Mouse (Mus musculus): ENCODE data around the gene Tmem92. TPM values are rescaled to one million over a fixed set of nuclear protein-coding genes. Genes with fewer than 3 reads are reported as not detected.

Gene Tmem92
- total RNA-seq, 4 experiments from 2014 or later, result not detected

GRCm38 (mm10) chr11:94729565-94729964, 52.9 kb downstream of the Tmem92 start:
- no peak for DNase-seq (ENCODE audit: low spot score in 2 of 2)

DNA sequence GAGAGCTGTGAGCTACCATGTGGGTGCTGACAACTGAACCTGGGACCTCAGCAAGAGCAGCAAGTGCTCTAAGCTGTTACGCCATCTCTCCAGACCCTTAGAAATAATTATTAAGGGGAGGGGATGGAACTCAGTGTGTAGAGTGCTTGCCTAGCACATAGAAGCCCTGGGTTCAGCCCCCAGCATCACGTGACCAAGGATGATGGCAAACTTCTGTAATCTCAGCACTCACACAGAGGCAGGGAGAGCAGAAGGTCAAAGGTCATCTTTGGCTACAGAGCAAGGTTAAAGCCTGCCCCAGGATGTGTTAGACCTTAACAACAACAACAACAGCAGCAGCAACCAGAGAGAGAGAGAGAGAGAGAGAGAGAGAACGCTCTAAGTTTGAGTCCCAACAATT, 54.0 kb downstream of the Tmem92 start:
- DNase-seq (ENCODE audit: low spot score in 2 of 2), result no peak

- no peak for DNase-seq (ENCODE audit: low spot score in 2 of 2)
Observed at GRCm38 (mm10) chr11:94727306-94727705, 55.2 kb downstream of the Tmem92 start.

Other genes with a start within 250 kb of the Tmem92 start
- 10 to 100 TPM; 13.8 to 19.5 (median 16.1) TPM for gene Rsad1, start 233.4 kb downstream of the Tmem92 start, total RNA-seq (2022)
- gene Chad, start 217.7 kb downstream of the Tmem92 start, total RNA-seq (2022), result under 1 TPM in 1 of 4 experiments, not detected in 3; 0.44 TPM
- 10 to 100 TPM; 16.8 to 19.7 (median 18.8) TPM for gene Acsf2, start 180.8 kb downstream of the Tmem92 start, total RNA-seq (2022)
- gene Lrrc59, start 152.9 kb downstream of the Tmem92 start, total RNA-seq (2022), result 10 to 100 TPM; 84.0 to 91.2 (median 86.3) TPM
- 10 to 100 TPM; 62.7 to 75.7 (median 69.0) TPM for gene Mrpl27, start 128.9 kb downstream of the Tmem92 start, total RNA-seq (2022)
- under 1 TPM in 1 of 4 experiments, not detected in 3; 0.19 TPM for gene Eme1, start 128.7 kb downstream of the Tmem92 start, total RNA-seq (2022)
- 10 to 100 TPM; 25.9 to 27.8 (median 26.7) TPM for gene Xylt2, start 105.2 kb downstream of the Tmem92 start, total RNA-seq (2022)
- not detected for gene Gm11541, start 78.2 kb downstream of the Tmem92 start, total RNA-seq (2022)
- gene Cdc34b, start 40.9 kb downstream of the Tmem92 start, total RNA-seq (2022), result under 1 TPM in 2 of 4 experiments, not detected in 2; 0.27 to 0.51 TPM
- 10 to 100 TPM in 1 of 4 experiments, 1 to 10 TPM in 3; 7.0 to 10.2 (median 8.0) TPM for gene Col1a1, start 153.5 kb upstream of the Tmem92 start, total RNA-seq (2022)
- gene Hils1, start 184.9 kb upstream of the Tmem92 start, total RNA-seq (2022), result not detected
- under 1 TPM in 3 of 4 experiments, not detected in 1; 0.23 to 0.48 (median 0.25) TPM for gene Sgca, start 193.6 kb upstream of the Tmem92 start, total RNA-seq (2022)
- 100 to 1,000 TPM; 708 to 774 (median 713) TPM for gene Ppp1r9b, start 208.3 kb upstream of the Tmem92 start, total RNA-seq (2022)
- 10 to 100 TPM; 24.4 to 28.9 (median 28.7) TPM for gene Samd14, start 227.2 kb upstream of the Tmem92 start, total RNA-seq (2022)

All from left cerebral cortex, adult 8-10 months (tissue).